Mouse (Mus musculus) kidney, embryonic 14.5 days (tissue): ENCODE results near the gene Pla2g4e. TPM values are rescaled to one million over a fixed set of nuclear protein-coding genes. Genes with fewer than 3 reads are reported as not detected.

Experiments used
- polyA plus RNA-seq: library from polyadenylated mRNA; unstranded; fragments of >200 nt; fragmentation: Nextera tagmentation; extraction: Ambion mirVana; gene quantifications from 2 replicates; pipeline ENCODE4 v1.2.1, GENCODE M21; 2014

Gene Pla2g4e
- polyA plus RNA-seq, 1 experiment from 2014 or later: not detected

Other genes with a start within 250 kb of the Pla2g4e start
- 22.2 and 26.3 TPM in 2 replicates for gene Jmjd7, start 217.9 kb downstream of the Pla2g4e start, polyA plus RNA-seq
- 3.5 and 3.7 TPM in 2 replicates for gene Gm28042, start 217.8 kb downstream of the Pla2g4e start, polyA plus RNA-seq
- 1.3 and 1.5 TPM in 2 replicates for gene Pla2g4b, start 211.9 kb downstream of the Pla2g4e start, polyA plus RNA-seq
- 20.1 and 31.8 TPM in 2 replicates for gene Ehd4, start 90.7 kb downstream of the Pla2g4e start, polyA plus RNA-seq
- not detected in 2 replicates for gene Pla2g4d, start 43.9 kb upstream of the Pla2g4e start, polyA plus RNA-seq
- gene Pla2g4f, start 68.8 kb upstream of the Pla2g4e start, polyA plus RNA-seq: not detected in 2 replicates
- 11.7 and 22.4 TPM in 2 replicates for gene Vps39, start 107.8 kb upstream of the Pla2g4e start, polyA plus RNA-seq
- gene Ganc, start 158.6 kb upstream of the Pla2g4e start, polyA plus RNA-seq: 8.2 and 10.8 TPM in 2 replicates
- gene Tmem87a, start 158.8 kb upstream of the Pla2g4e start, polyA plus RNA-seq: 17.4 and 20.2 TPM in 2 replicates
- gene Capn3, start 210.7 kb upstream of the Pla2g4e start, polyA plus RNA-seq: 1.2 and 1.3 TPM in 2 replicates